Mouse (Mus musculus) forebrain, embryonic 14.5 days (tissue): ENCODE data around the gene Olfr1395. TPM values are rescaled to one million over a fixed set of nuclear protein-coding genes. Genes with fewer than 3 reads are reported as not detected.
"Not testable (repeated sequence)": the region's sequence is repeated elsewhere in the genome, so short reads cannot be mapped to it uniquely, and the experiment has no call there.

Source experiments
- ATAC-seq: fragments of 200-750 bp; cut with Nextera tagmentation; 2 replicates; pipeline ENCODE4 v1.8.0; 2017; ENCODE audit warnings: mild to moderate bottlenecking, moderate library complexity
- DNase-seq: peaks from one replicate; pipeline ENCODE4 v3.0.0-alpha.2; 2015; ENCODE audit warnings: low spot score
- H3K27ac ChIP-seq: fragments of 300-500 bp; sonication (generic); 2 replicates; pipeline ENCODE4 v1.5.1; 2014; ENCODE audit warnings: low read depth, mild to moderate bottlenecking, control low read depth, low read length, moderate library complexity
- H3K27me3 ChIP-seq: fragments of 300-500 bp; sonication (generic); replicated peaks from 2 replicates; pipeline ENCODE4 v1.6.1; 2014; ENCODE audit warnings: low read length, control low read depth, mixed read lengths; ENCODE audit not compliant: control insufficient read depth, insufficient read depth
- H3K36me3 ChIP-seq: fragments of 300-500 bp; sonication (generic); 2 replicates; pipeline ENCODE4 v1.6.1; 2014; ENCODE audit warnings: low read length, control low read depth; ENCODE audit not compliant: control insufficient read depth, insufficient read depth
- H3K4me1 ChIP-seq: fragments of 300-500 bp; sonication (generic); 2 replicates; pipeline ENCODE4 v1.6.1; 2014; ENCODE audit warnings: antibody characterized with exemption, low read length, control low read depth; ENCODE audit not compliant: control insufficient read depth, insufficient read depth
- H3K4me2 ChIP-seq: fragments of 300-500 bp; sonication (generic); 2 replicates; pipeline ENCODE4 v1.6.1; 2014; ENCODE audit warnings: mild to moderate bottlenecking, control low read depth, low read length
- H3K4me3 ChIP-seq: fragments of 300-500 bp; sonication (generic); 2 replicates; pipeline ENCODE4 v1.5.1; 2014; ENCODE audit warnings: low read depth, low read length, control low read depth
- H3K9ac ChIP-seq: fragments of 300-500 bp; sonication (generic); 2 replicates; pipeline ENCODE4 v1.6.1; 2014; ENCODE audit warnings: mild to moderate bottlenecking, low read length, control low read depth, moderate library complexity
- H3K9me3 ChIP-seq: fragments of 300-500 bp; sonication (generic); replicated peaks from 2 replicates; pipeline ENCODE4 v1.6.1; 2016; ENCODE audit warnings: low read length, control low read depth, mixed read lengths; ENCODE audit not compliant: control insufficient read depth
- WGBS: fragments of 180-500 bp; shearing (Covaris S2); extraction: QIAGEN DNeasy Blood & Tissue Kit; methylation state at CpG from one replicate; pipeline ENCODE4 v1.1.7; 2014; 5-methylcytosine and 5-hydroxymethylcytosine counted together
- polyA plus RNA-seq: library from polyadenylated mRNA; unstranded; fragments of >200 nt; fragmentation: Nextera tagmentation; extraction: Ambion mirVana; gene quantifications from 2 replicates; pipeline ENCODE4 v1.2.1, GENCODE M21; 2014

Gene Olfr1395
- polyA plus RNA-seq, 1 experiment from 2014 or later = not detected

DNA sequence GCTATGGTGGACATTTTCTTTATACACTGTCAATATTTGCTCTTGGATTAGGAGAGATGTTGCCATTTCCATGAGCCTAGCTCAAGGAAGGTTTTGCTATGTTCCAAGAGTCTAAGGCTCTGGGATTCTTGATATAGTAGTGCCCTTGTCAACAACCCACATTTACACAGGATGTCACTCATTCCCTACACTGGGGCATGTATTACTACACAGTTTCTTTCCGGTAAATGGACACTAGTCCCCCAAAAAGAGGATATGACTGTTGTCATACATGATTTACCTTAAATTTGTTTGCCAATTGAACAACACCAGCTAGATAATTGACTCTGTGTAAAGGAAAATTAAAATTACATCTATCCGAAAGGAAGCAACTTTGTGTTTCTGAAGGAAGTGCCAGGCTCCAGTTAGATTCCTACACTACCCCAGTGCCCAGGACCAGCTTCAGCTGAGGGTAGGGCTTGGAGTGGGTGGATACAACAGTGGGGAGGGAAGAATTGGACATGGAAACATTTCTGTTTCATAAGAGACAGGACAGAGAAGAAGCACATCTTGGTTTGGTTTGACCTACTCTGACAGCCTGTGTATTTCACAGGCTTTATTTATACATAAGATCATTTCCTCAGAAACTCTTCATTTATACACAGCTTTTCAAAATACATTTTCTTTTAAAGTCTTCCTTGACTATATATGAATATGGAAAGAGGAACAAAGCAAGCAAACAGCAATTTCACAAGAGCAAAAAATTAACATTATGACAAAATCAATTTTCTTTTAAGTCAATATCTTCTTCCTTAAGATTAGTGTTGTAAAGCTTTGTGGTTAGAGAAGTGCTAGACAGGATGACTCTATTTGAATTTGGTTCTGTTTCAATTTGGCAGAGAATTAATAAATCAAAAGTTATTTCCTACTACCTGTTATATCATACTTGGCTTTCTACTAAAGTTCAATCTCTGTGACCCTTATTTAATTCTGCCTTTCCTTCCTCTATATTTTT, 15.0 kb downstream of the Olfr1395 start:
- Histone ChIP-seq H3K36me3 (no peaks in the 10 kb centered on the region), H3K4me1 (no peaks in the 10 kb centered on the region), H3K9me3 (no peaks in the 10 kb centered on the region), H3K27ac (no peak overlapping the region), H3K27me3 (no peaks in the 10 kb centered on the region), H3K4me3 (no peak overlapping the region), H3K9ac (no peak overlapping the region), H3K4me2 (no peak overlapping the region)
- WGBS = 93% methylated on average over 2 of the region's 2 CpGs
- ATAC-seq (no peak), DNase-seq (no peak)

DNA sequence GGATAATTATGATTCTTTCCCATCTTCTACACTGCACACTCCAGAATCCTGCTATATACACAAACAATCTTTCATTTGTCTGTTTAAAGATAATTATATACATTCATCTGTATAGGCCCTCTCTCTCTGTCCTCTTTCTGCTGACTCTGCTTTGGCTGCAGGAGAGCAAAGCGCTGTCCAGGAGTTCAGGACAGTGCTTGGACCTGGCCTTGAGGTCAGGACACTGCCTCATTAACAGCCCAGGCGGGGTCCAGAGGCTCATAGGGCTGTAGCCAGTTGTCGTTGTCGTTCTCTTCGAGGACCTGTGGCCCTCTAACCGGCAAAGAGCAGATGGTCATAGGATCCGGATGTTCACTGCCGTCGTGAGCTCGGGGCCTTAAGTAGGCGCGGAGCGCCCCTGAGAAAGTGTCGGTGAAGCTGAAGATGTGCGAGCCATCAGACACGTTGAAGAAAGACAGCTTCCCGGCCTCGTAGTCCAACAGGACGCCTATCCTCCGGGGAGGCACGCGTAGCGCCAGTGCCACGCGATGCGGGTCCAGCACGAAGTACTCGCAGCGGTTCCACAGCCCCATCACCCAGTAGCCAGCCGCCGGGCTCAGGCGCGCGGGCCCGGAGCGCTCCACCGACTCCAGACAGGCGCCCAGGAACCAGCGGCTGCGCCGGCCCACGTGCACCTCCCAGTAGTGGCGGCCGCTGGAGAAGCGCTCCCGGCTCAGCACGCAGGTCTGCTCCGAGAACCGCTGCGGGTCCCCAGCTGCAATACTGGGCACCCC, 27.0 kb downstream of the Olfr1395 start:
- Histone ChIP-seq H3K27ac (no peak overlapping the region), H3K9me3 (0 out of 2 replicates have a peak, but pooled peaks cover 3% of the 10 kb centered on the region), H3K4me2 (peak overlapping the region; percentile 64), H3K4me3 (peak overlapping the region; percentile 31), H3K27me3 (peaks cover 8% of the 10 kb centered on the region; the same call in 1 of the 2 replicates), H3K9ac (peak overlapping the region; percentile 53), H3K4me1 (no peaks in the 10 kb centered on the region), H3K36me3 (no peaks in the 10 kb centered on the region)
- 7% methylated on average over 50 of the region's 50 CpGs for WGBS
- ATAC-seq (peak; percentile 66), DNase-seq (peak; percentile 30)

DNA sequence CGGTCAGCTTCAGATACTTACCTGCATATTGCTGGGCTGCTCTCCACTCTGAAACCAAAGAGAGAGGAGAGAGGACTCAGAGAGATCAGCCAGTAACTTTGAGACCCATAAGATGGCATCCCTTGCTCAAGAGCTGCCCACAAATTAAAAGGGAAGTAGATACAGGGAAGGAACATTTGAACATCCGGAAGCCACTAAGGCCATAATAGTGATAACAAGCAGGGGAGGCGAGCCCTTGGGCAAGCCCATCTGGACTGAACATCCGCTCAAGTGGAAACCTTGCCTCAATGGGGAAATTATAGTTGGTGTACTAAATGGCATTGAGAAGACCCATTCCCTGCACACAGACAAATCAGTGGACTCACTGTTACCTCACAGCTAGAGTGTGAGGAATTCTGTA, 28.5 kb downstream of the Olfr1395 start:
- H3K27me3 ChIP-seq = peaks cover 8% of the 10 kb centered on the region; the same call in 1 of the 2 replicates
- no peak overlapping the region for H3K27ac ChIP-seq
- no peak overlapping the region for H3K4me3 ChIP-seq
- H3K9ac ChIP-seq = no peak overlapping the region
- H3K4me2 ChIP-seq = no peak overlapping the region
- DNase-seq = no peak
- no peaks in the 10 kb centered on the region for H3K4me1 ChIP-seq
- no peak for ATAC-seq
- H3K9me3 ChIP-seq = 0 out of 2 replicates have a peak, but pooled peaks cover 3% of the 10 kb centered on the region
- 96% methylated on average over 4 of the region's 4 CpGs for WGBS
- no peaks in the 10 kb centered on the region for H3K36me3 ChIP-seq

DNA sequence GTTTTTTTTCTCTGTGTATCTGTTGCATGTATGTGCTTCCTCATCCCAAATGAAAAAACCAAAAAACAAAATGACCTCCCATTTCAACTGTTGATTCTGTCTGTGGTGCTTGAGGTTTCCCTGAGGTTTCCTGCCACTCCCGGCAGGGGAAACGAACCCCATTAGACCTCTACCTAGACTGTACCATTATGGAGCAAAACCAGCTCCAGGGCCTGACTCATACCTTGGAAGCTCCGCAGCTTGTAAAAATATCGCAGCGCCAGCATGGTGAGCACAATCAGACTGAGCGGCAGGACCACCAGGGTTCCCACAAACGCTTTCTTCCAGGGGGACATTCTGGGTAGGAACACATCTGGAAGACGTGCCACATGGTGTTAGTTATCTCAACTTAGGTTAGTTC, 33.3 kb downstream of the Olfr1395 start:
- ATAC-seq = no peak
- 90% methylated on average over 8 of the region's 8 CpGs for WGBS

DNA sequence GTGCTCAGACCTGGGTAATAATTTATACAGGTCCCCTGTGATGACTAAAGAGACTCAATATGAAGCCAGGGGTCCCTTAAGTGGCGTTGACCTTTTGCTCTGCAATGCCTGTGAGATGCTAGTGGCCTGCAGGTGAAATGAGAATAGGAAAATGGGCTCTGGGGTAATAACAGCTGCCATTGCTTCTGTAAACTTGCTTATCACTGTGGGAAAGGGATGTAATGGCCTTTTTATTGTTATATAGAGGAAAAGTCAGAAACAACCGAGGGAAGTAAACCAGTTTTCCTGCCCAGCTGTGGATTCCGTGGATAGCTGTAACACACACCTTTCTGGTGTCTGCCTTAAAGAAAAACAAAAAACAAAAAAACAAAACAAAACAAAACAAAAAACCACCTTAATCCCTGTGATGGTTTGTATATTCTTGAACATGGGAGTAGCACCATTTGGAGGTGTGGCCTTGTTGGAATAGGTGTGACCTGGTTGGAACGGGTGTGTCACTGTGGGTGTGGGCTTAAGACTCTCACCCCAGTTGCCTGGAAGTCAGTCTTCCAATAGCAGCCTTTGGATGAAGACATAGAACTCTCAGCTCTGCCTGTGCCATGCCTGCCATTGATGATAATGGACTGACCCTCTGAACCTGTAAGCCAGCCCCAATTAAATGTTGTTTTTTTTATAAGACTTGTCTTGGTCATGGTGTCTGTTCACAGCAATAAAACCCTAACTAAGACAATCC, 34.1 kb downstream of the Olfr1395 start:
- H3K36me3 ChIP-seq, ATAC-seq, H3K4me2 ChIP-seq, H3K27ac ChIP-seq, H3K4me1 ChIP-seq, H3K9ac ChIP-seq, H3K27me3 ChIP-seq, H3K9me3 ChIP-seq, DNase-seq, H3K4me3 ChIP-seq: not testable (repeated sequence)
- WGBS = 85% methylated on average over 4 of the region's 4 CpGs

More for the DNA sequence above, 33.3 kb downstream of the Olfr1395 start:
- no peak overlapping the region for H3K27ac ChIP-seq
- H3K4me1 ChIP-seq = no peaks in the 10 kb centered on the region
- H3K36me3 ChIP-seq = no peaks in the 10 kb centered on the region
- no peak overlapping the region for H3K4me2 ChIP-seq
- DNase-seq = no peak
- H3K27me3 ChIP-seq = no peaks in the 10 kb centered on the region
- no peak overlapping the region for H3K4me3 ChIP-seq
- H3K9me3 ChIP-seq = no peaks in the 10 kb centered on the region
- no peak overlapping the region for H3K9ac ChIP-seq

DNA sequence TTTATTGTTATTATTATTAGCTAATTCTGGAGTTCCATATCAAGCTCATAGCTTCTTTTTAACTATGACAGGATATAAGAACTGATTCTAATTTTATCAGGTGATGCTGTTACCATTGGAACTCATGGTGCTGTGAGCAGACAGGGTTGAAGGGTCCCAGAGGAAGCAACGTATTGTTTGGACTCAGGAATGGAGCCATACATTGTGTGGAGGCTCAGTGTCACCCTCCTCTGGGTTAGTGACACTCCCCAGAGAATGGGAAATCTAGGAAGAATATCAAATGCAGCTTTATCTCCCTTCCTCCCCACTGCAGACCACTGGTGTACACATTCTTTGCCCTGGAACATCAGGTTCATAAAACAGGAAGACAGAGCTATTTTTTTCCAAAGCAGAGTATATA, 41.1 kb downstream of the Olfr1395 start:
- Histone ChIP-seq H3K9me3 (no peaks in the 10 kb centered on the region), H3K4me1 (no peaks in the 10 kb centered on the region), H3K4me2 (no peak overlapping the region), H3K9ac (no peak overlapping the region), H3K27me3 (no peaks in the 10 kb centered on the region), H3K4me3 (no peak overlapping the region), H3K27ac (no peak overlapping the region), H3K36me3 (no peaks in the 10 kb centered on the region)
- no peak for DNase-seq
- 67% methylated on average over 1 of the region's 1 CpGs for WGBS
- no peak for ATAC-seq

DNA sequence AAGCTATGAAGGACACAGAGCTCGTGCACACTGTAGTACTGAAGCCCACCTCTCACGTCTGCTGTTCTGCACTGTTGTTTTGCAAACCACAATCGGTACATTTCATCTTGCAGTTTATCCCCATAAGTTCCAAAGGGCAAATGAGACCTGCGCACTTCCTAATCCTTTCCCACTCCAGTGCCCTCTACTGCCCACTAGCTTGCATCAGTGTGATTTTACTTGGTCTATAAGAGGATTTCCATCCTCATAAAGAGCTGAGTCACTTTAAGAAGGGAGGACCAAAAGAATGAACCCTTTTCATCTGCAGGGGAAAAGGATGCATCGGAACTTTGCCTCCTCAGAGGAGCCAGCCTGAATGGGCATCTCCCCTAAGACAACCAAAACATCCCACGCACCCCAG, 44.4 kb downstream of the Olfr1395 start:
- 87% methylated on average over 6 of the region's 6 CpGs for WGBS
- H3K27ac ChIP-seq = no peak overlapping the region

DNA sequence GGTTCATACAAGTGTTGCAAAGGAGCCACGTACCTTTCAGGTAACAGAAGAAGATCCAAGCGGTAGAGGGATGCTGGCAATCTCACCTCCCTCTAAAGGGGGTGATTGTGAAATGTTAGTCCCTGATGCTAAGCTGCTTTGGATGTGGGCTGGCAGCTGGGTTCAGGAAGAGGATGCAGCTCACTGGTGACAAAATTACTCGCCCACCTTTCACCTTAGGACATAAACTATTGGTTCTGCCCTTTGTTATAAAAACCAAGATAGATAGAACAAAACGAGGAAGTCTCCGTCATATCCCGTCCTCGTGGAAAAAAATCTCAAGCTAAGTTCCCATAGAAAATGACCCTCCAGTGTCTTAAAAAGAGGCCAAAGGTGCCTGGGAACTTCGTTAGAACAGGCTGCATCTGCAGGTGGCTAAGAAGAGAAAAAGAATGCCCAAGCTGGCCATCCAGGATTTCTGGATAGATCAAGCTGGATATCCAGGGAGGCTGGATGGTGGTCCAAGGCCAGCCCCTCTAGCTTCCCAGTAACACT, 44.9 kb downstream of the Olfr1395 start, which contains the start of gene Btnl9:
TSS of gene Btnl9 (minus strand) at position 205 of the 534 bp plus-strand sequence.
- no peak within 1 kb of the TSS for H3K4me3 ChIP-seq
- H3K27ac ChIP-seq = no peak within 1 kb of the TSS
- no peak for ATAC-seq
- WGBS = 77% methylated on average over 8 of the region's 8 CpGs
- DNase-seq = no peak
- no peaks in the 10 kb centered on the region for H3K36me3 ChIP-seq
- no peak within 1 kb of the TSS for H3K4me2 ChIP-seq
- no peaks in the 10 kb centered on the region for H3K4me1 ChIP-seq
- no peaks in the 10 kb centered on the region for H3K9me3 ChIP-seq
- no peaks in the 10 kb centered on the region for H3K27me3 ChIP-seq
- H3K9ac ChIP-seq = no peak within 1 kb of the TSS

More for the DNA sequence above, 44.4 kb downstream of the Olfr1395 start:
- Histone ChIP-seq H3K4me1 (no peaks in the 10 kb centered on the region), H3K4me2 (no peak overlapping the region), H3K9ac (no peak overlapping the region), H3K27me3 (no peaks in the 10 kb centered on the region), H3K9me3 (no peaks in the 10 kb centered on the region), H3K4me3 (no peak overlapping the region), H3K36me3 (no peaks in the 10 kb centered on the region)
- ATAC-seq (no peak), DNase-seq (no peak)
